Mouse (Mus musculus): ENCODE measurements at regions not wholly inside any gene's neighbourhood (a gene's known extent, or its start where the extent isn't known, plus 50 kb on each side); places are given as distances from the start of the nearest gene placed in this dataset.

DNA sequence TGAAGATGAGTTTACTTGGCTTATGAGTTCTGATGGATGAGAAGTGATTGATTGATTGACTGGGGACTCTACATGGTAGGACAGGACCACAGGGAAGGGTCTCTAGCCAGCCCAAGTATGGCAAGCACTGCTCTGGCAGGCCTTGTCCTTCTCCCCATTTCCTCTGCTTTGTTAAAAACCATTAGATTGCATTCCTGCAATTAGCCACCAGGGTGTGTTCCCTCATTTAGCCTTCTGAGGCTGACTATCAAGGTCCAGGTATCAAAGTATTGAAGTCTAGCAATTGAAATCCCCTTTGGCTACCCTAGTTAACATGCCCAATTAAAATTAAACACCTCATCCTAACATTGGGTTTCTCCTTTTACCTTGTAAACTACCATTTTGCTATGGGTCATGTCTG lies 95.5 kb upstream of the Gls start:
- TF ChIP-seq SRF (IDR thresholded peaks at IDR 0.05; ENCODE audit: control insufficient read depth, insufficient read length, low read depth) (no peak), POLR2A (IDR thresholded peaks at IDR 0.05; ENCODE audit: insufficient read length, low read depth) (no peak), REST (IDR thresholded peaks at IDR 0.05; ENCODE audit: insufficient read depth, insufficient read length) (no peak), MYOG (IDR thresholded peaks at IDR 0.05; ENCODE audit: control insufficient read depth in 1 of 3, insufficient read depth in 1 of 3, insufficient read length in 2 of 3, low read depth in 2 of 3) (no peak)
- Histone ChIP-seq H3K36me3 (ENCODE audit: control insufficient read depth, insufficient read depth) (no peaks in the 10 kb centered on the region), H3K27me3 (ENCODE audit: control insufficient read depth, insufficient read depth, insufficient read length) (no peaks in the 10 kb centered on the region), H3K4me2 (ENCODE audit: low read depth) (no peak overlapping the region), H3K4me3 (no peak overlapping the region), H3K79me2 (ENCODE audit: control insufficient read depth, insufficient read depth) (no peaks in the 10 kb centered on the region), H3ac (ENCODE audit: control insufficient read depth, insufficient read length) (no peak overlapping the region)

DNA sequence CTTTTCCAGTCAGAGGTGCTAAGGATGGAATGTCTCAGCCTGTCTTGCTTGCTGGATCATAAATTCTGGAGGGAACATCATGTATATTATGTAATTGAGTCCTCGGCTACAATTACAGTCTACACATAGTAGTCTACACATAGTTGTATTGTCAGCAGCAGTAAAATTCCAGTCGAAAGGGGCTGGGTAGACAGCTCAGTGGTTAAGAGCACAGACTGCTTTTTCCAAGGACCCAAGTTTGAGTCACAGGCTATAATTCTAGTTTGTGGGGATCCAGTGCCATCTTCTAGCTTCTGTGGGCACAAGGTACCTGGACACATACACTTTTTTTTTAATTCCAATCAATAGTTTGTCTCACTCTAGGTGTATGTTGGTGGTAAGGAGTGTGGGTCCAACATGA lies 91.3 kb upstream of the Gls start:
- TF ChIP-seq POLR2AphosphoS2 (IDR thresholded peaks at IDR 0.05; ENCODE audit: insufficient read length, low read depth) (no peak), TCF12 (IDR thresholded peaks at IDR 0.05; ENCODE audit: insufficient read depth, poor library complexity, severe bottlenecking) (no peak), CEBPB (IDR thresholded peaks at IDR 0.05; ENCODE audit: insufficient read depth, poor library complexity, severe bottlenecking) (no peak), MYOG (IDR thresholded peaks at IDR 0.05; ENCODE audit: control insufficient read depth in 1 of 3, insufficient read depth in 1 of 3, insufficient read length in 2 of 3, low read depth in 2 of 3) (no peak), E2F4 (IDR thresholded peaks at IDR 0.05; ENCODE audit: insufficient read depth) (no peak), USF1 (IDR thresholded peaks at IDR 0.05; ENCODE audit: low read depth) (no peak), REST (IDR thresholded peaks at IDR 0.05; ENCODE audit: insufficient read depth, insufficient read length) (no peak), MAX (IDR thresholded peaks at IDR 0.05; ENCODE audit: low read depth) (no peak)
- Histone ChIP-seq H3K79me2 (ENCODE audit: control insufficient read depth, insufficient read depth) (no peaks in the 10 kb centered on the region), H3ac (ENCODE audit: control insufficient read depth, insufficient read length) (no peak overlapping the region), H3K36me3 (ENCODE audit: control insufficient read depth, insufficient read depth) (no peaks in the 10 kb centered on the region), H3K4me3 (no peak overlapping the region), H3K27me3 (ENCODE audit: control insufficient read depth, insufficient read depth, insufficient read length) (no peaks in the 10 kb centered on the region), H3K4me2 (ENCODE audit: low read depth) (no peak overlapping the region)

GRCm38 (mm10) chr1:52312076-52312633 lies 79.1 kb upstream of the Gls start:
- no peak overlapping the region for H3ac ChIP-seq (ENCODE audit: control insufficient read depth, insufficient read length)
- no peaks in the 10 kb centered on the region for H3K79me2 ChIP-seq (ENCODE audit: control insufficient read depth, insufficient read depth)
- no peak overlapping the region for H3K4me3 ChIP-seq
- TF ChIP-seq SRF (IDR thresholded peaks at IDR 0.05; ENCODE audit: control insufficient read depth, insufficient read length, low read depth) (no peak), MYOG (IDR thresholded peaks at IDR 0.05; ENCODE audit: control insufficient read depth in 1 of 3, insufficient read depth in 1 of 3, insufficient read length in 2 of 3, low read depth in 2 of 3) (no peak), CEBPB (IDR thresholded peaks at IDR 0.05; ENCODE audit: insufficient read depth, poor library complexity, severe bottlenecking) (no peak), MAX (IDR thresholded peaks at IDR 0.05; ENCODE audit: low read depth) (no peak), POLR2AphosphoS2 (IDR thresholded peaks at IDR 0.05; ENCODE audit: insufficient read length, low read depth) (no peak)
- no peaks in the 10 kb centered on the region for H3K36me3 ChIP-seq (ENCODE audit: control insufficient read depth, insufficient read depth)
- no peak overlapping the region for H3K4me2 ChIP-seq (ENCODE audit: low read depth)
- H3K27me3 ChIP-seq (ENCODE audit: control insufficient read depth, insufficient read depth, insufficient read length), result no peaks in the 10 kb centered on the region

- H3K4me3 ChIP-seq, result no peak overlapping the region
- H3K79me2 ChIP-seq (ENCODE audit: control insufficient read depth, insufficient read depth), result no peaks in the 10 kb centered on the region
- H3K36me3 ChIP-seq (ENCODE audit: control insufficient read depth, insufficient read depth), result no peaks in the 10 kb centered on the region
- TF ChIP-seq MYOG (IDR thresholded peaks at IDR 0.05; ENCODE audit: control insufficient read depth in 1 of 3, insufficient read depth in 1 of 3, insufficient read length in 2 of 3, low read depth in 2 of 3) (no peak), TCF12 (IDR thresholded peaks at IDR 0.05; ENCODE audit: insufficient read depth, poor library complexity, severe bottlenecking) (no peak), POLR2AphosphoS2 (IDR thresholded peaks at IDR 0.05; ENCODE audit: insufficient read length, low read depth) (no peak), POLR2A (IDR thresholded peaks at IDR 0.05; ENCODE audit: insufficient read length, low read depth) (no peak), SRF (IDR thresholded peaks at IDR 0.05; ENCODE audit: control insufficient read depth, insufficient read length, low read depth) (no peak), MAX (IDR thresholded peaks at IDR 0.05; ENCODE audit: low read depth) (no peak), USF1 (IDR thresholded peaks at IDR 0.05; ENCODE audit: low read depth) (no peak), E2F4 (IDR thresholded peaks at IDR 0.05; ENCODE audit: insufficient read depth) (no peak), MYOD1 (IDR thresholded peaks at IDR 0.05; ENCODE audit: control insufficient read depth in 1 of 3, insufficient read length in 2 of 3, low read depth in 2 of 3) (no peak), CEBPB (IDR thresholded peaks at IDR 0.05; ENCODE audit: insufficient read depth, poor library complexity, severe bottlenecking) (no peak), REST (IDR thresholded peaks at IDR 0.05; ENCODE audit: insufficient read depth, insufficient read length) (no peak), TCF3 (IDR thresholded peaks at IDR 0.05; ENCODE audit: insufficient read length, low read depth) (no peak)
- no peak overlapping the region for H3ac ChIP-seq (ENCODE audit: control insufficient read depth, insufficient read length)
- no peak overlapping the region for H3K4me2 ChIP-seq (ENCODE audit: low read depth)
- H3K27me3 ChIP-seq (ENCODE audit: control insufficient read depth, insufficient read depth, insufficient read length), result no peaks in the 10 kb centered on the region
Observed at GRCm38 (mm10) chr1:52306892-52307291, 73.9 kb upstream of the Gls start.

DNA sequence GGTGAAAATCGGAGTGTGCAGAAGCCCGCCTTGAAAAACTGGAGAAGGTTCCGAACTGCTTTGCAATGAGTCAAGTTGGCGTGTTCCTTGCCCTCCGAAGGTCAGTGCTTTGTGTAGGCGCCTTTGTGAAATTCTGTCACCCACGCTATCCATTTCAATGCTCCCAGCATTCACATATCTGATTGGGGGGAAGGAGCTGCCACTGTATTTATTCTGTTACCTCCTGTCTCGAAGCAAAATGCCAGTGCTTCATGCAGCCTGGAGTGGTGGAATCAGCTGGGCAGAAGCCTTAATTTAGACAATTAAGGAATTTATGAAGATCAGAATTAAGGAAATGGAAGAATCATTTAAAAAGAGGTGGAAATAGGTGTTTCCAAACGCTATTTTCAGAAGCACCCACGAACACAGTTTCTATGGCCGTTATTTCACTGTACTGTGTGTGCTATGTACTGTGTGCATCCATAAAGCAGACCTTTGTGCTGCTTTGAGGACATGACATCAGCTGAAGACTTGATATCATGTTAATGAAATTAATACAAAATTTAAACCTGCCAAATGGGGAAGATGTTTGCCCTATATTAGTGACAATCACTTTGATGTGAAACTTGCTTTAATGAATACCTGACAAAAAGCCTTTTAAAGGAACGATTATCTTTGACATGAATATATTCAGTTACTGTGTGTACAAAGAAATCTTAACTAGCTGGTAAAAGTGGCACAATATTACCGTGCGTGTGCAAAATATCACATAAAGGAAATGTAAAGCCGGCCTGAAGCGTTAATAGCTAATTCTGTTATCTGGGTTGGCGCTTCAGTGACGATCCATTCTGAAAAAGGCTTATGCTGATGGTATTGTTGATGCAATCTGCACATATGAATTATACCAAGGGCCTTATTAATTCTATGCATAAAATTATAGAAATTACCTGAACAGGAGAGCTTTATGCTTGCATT lies 72.9 kb upstream of the Gls start:
- Histone ChIP-seq H3K79me2 (ENCODE audit: control insufficient read depth, insufficient read depth) (no peaks in the 10 kb centered on the region), H3K27me3 (ENCODE audit: control insufficient read depth, insufficient read depth, insufficient read length) (no peaks in the 10 kb centered on the region), H3K4me3 (no peak overlapping the region), H3K4me2 (ENCODE audit: low read depth) (no peak overlapping the region), H3ac (ENCODE audit: control insufficient read depth, insufficient read length) (no peak overlapping the region), H3K36me3 (ENCODE audit: control insufficient read depth, insufficient read depth) (no peaks in the 10 kb centered on the region)
- no peak for TF ChIP-seq CEBPB (IDR thresholded peaks at IDR 0.05; ENCODE audit: insufficient read depth, poor library complexity, severe bottlenecking)
- no peak for TF ChIP-seq MYOD1 (IDR thresholded peaks at IDR 0.05; ENCODE audit: control insufficient read depth in 1 of 3, insufficient read length in 2 of 3, low read depth in 2 of 3)
- no peak for TF ChIP-seq POLR2AphosphoS2 (IDR thresholded peaks at IDR 0.05; ENCODE audit: insufficient read length, low read depth)
- TF ChIP-seq MYOG (IDR thresholded peaks at IDR 0.05; ENCODE audit: control insufficient read depth in 1 of 3, insufficient read depth in 1 of 3, insufficient read length in 2 of 3, low read depth in 2 of 3), result no peak
- TF ChIP-seq USF1 (IDR thresholded peaks at IDR 0.05; ENCODE audit: low read depth), result no peak
- no peak for TF ChIP-seq TCF3 (IDR thresholded peaks at IDR 0.05; ENCODE audit: insufficient read length, low read depth)
- no peak for TF ChIP-seq REST (IDR thresholded peaks at IDR 0.05; ENCODE audit: insufficient read depth, insufficient read length)
- no peak for TF ChIP-seq SRF (IDR thresholded peaks at IDR 0.05; ENCODE audit: control insufficient read depth, insufficient read length, low read depth)
- no peak for TF ChIP-seq TCF12 (IDR thresholded peaks at IDR 0.05; ENCODE audit: insufficient read depth, poor library complexity, severe bottlenecking)
- no peak for TF ChIP-seq E2F4 (IDR thresholded peaks at IDR 0.05; ENCODE audit: insufficient read depth)
- TF ChIP-seq MAX (IDR thresholded peaks at IDR 0.05; ENCODE audit: low read depth), result no peak
- TF ChIP-seq POLR2A (IDR thresholded peaks at IDR 0.05; ENCODE audit: insufficient read length, low read depth), result no peak
